ENCODE assay signal across 10 mouse cellular contexts in genomic region chr7:45343543-45343942, GRCm38 (mm10). TPM values are rescaled to one million over a fixed set of nuclear protein-coding genes. Genes with fewer than 3 reads are reported as not detected.
DNase-seq lines count a peak whose midpoint lies in the region; ATAC-seq and TF ChIP-seq lines count a peak whose summit lies in the region.
"Had no signal": no experiment of that assay in that cellular context is flagged by ENCODE, and none has a peak within 500 bp of the region (broad histone marks: within the 10 kb centered on the region; RNA-seq: fewer than 3 reads in every experiment).

No protein-coding gene starts in this region.

- no peak for ATAC-seq in midbrain, embryonic 11.5 days (ENCODE audit: low FRiP score)
- ATAC-seq in midbrain, embryonic 14.5 days (ENCODE audit: low FRiP score, low TSS enrichment) = no peak
- no peak for ATAC-seq in forebrain, embryonic 16.5 days

- H3K79me2 ChIP-seq in heart, adult 2 months (replicated peaks; ENCODE audit: control insufficient read depth, insufficient read depth, low read length) = no peaks in the 10 kb centered on the region

- 19% methylated on average over 13 of the region's 13 CpGs for WGBS in heart, adult 2 months
- 26% methylated on average over 13 of the region's 13 CpGs for WGBS in midbrain, embryonic 11.5 days
- whole genome bisulfite sequencing in midbrain, embryonic 14.5 days = 23% methylated on average over 13 of the region's 13 CpGs
- 36% methylated on average over 12 of the region's 13 CpGs for WGBS in forebrain, embryonic 16.5 days

- TF ChIP-seq CTCF in heart, adult 2 months (IDR thresholded peaks at IDR 0.05) = peak; percentile 23

- peaks cover 12% of the 10 kb centered on the region for H3K4me1 ChIP-seq in heart, adult 2 months (ENCODE audit: control insufficient read depth, insufficient read depth, low read length)
- peaks cover 15% of the 10 kb centered on the region for H3K4me1 ChIP-seq in midbrain, embryonic 11.5 days (ENCODE audit: control insufficient read depth, insufficient read depth, low read length)
- H3K4me1 ChIP-seq in midbrain, embryonic 14.5 days (ENCODE audit: control insufficient read depth, insufficient read depth, low read length) = peaks cover 22% of the 10 kb centered on the region
- H3K4me1 ChIP-seq in forebrain, embryonic 16.5 days (replicated peaks; ENCODE audit: control insufficient read depth, insufficient read depth, low read length) = peaks cover 25% of the 10 kb centered on the region

- H3K36me3 ChIP-seq in heart, adult 2 months (ENCODE audit: control insufficient read depth, insufficient read depth, low read length) = no peaks in the 10 kb centered on the region
- no peaks in the 10 kb centered on the region; the same call in 1 of the 2 replicates for H3K36me3 ChIP-seq in midbrain, embryonic 11.5 days (ENCODE audit: control insufficient read depth, insufficient read depth, low read length)
- peaks cover 43% of the 10 kb centered on the region for H3K36me3 ChIP-seq in midbrain, embryonic 14.5 days (ENCODE audit: control insufficient read depth, insufficient read depth, low read length)
- peaks cover 17% of the 10 kb centered on the region for H3K36me3 ChIP-seq in forebrain, embryonic 16.5 days (ENCODE audit: control insufficient read depth, insufficient read depth)

- no peak for TF ChIP-seq POLR2A in heart, adult 2 months (IDR thresholded peaks at IDR 0.05; ENCODE audit: insufficient read depth, low read depth, low read length)

- TF ChIP-seq EP300 in heart, adult 2 months (IDR thresholded peaks at IDR 0.05; ENCODE audit: insufficient read depth, low read depth, low read length) = no peak

- H3K9ac ChIP-seq in heart, adult 2 months (ENCODE audit: low read depth, low read length) = no peak overlapping the region
- H3K9ac ChIP-seq in midbrain, embryonic 11.5 days (ENCODE audit: low read length) = no peak overlapping the region
- H3K9ac ChIP-seq in midbrain, embryonic 14.5 days (replicated peaks; ENCODE audit: low read length) = no peak overlapping the region
- H3K9ac ChIP-seq in forebrain, embryonic 16.5 days (replicated peaks; ENCODE audit: low read depth, low read length) = no peak overlapping the region
- H3K9ac ChIP-seq: neural tube, embryonic 15.5 days had no signal

- intact Hi-C loops in heart, adult 2 months (cut with DNase I) = loop anchor here (5.0 kb wide), 1 partner anchor 36 kb away; no protein-coding TSS in a partner anchor

- H3K27ac ChIP-seq in heart, adult 2 months = no peak overlapping the region
- H3K27ac ChIP-seq in midbrain, embryonic 11.5 days (ENCODE audit: low read depth, low read length) = no peak overlapping the region
- no peak overlapping the region for H3K27ac ChIP-seq in midbrain, embryonic 14.5 days (replicated peaks; ENCODE audit: low read depth, low read length)
- no peak overlapping the region for H3K27ac ChIP-seq in forebrain, embryonic 16.5 days (ENCODE audit: low read length)
- H3K27ac ChIP-seq: neural tube, embryonic 15.5 days had no signal

- H3K27me3 ChIP-seq in heart, adult 2 months (ENCODE audit: control insufficient read depth, insufficient read depth, low read length) = no peaks in the 10 kb centered on the region
- H3K27me3 ChIP-seq in midbrain, embryonic 11.5 days (ENCODE audit: control insufficient read depth, insufficient read depth, low read length) = peaks cover 4% of the 10 kb centered on the region
- peaks cover 5% of the 10 kb centered on the region; the same call in 1 of the 2 replicates for H3K27me3 ChIP-seq in midbrain, embryonic 14.5 days (ENCODE audit: control insufficient read depth, insufficient read depth, low read length)
- H3K27me3 ChIP-seq in forebrain, embryonic 16.5 days (replicated peaks; ENCODE audit: control insufficient read depth, insufficient read depth, low read length) = no peaks in the 10 kb centered on the region

- DNase-seq in heart, adult 2 months = no peak
- DNase-seq in heart, adult 11 months = no peak
- peak; percentile 87 for DNase-seq in midbrain, embryonic 11.5 days (ENCODE audit: low spot score, missing footprints)
- DNase-seq in midbrain, embryonic 14.5 days = no peak
- DNase-seq in Muller cell, postnatal 12 days (ENCODE audit: inconsistent ontology term) = peak; percentile 19
- DNase-seq in thymus, postnatal 0 days (ENCODE audit: low spot score) = peak; percentile 28
- DNase-seq in adrenal gland, postnatal 36 days = no peak
- DNase-seq: lung, postnatal 4 days had no signal

- H3K4me2 ChIP-seq in midbrain, embryonic 11.5 days = no peak overlapping the region
- H3K4me2 ChIP-seq in midbrain, embryonic 14.5 days (ENCODE audit: low read length) = no peak overlapping the region
- H3K4me2 ChIP-seq in forebrain, embryonic 16.5 days (ENCODE audit: low read length) = no peak overlapping the region
- H3K4me2 ChIP-seq: neural tube, embryonic 15.5 days had no signal

- no peak overlapping the region for H3K4me3 ChIP-seq in heart, adult 2 months
- no peak overlapping the region for H3K4me3 ChIP-seq in midbrain, embryonic 11.5 days (ENCODE audit: low read depth, low read length)
- no peak overlapping the region for H3K4me3 ChIP-seq in midbrain, embryonic 14.5 days (replicated peaks; ENCODE audit: low read depth, low read length)
- no peak overlapping the region for H3K4me3 ChIP-seq in forebrain, embryonic 16.5 days (replicated peaks; ENCODE audit: low read length)
- H3K4me3 ChIP-seq: neural tube, embryonic 15.5 days had no signal

- no peaks in the 10 kb centered on the region for H3K9me3 ChIP-seq in midbrain, embryonic 11.5 days (ENCODE audit: control insufficient read depth, low read length)
- H3K9me3 ChIP-seq in midbrain, embryonic 14.5 days (ENCODE audit: control insufficient read depth, low read length) = no peaks in the 10 kb centered on the region
- no peaks in the 10 kb centered on the region for H3K9me3 ChIP-seq in forebrain, embryonic 16.5 days (ENCODE audit: control insufficient read depth, low read length)
- H3K9me3 ChIP-seq: neural tube, embryonic 15.5 days had no signal

RNA-seq across cellular contexts. Expression of gene Hrc, which starts 8.5 kb away (rescaled TPM):
- total RNA-seq in heart, adult 2 months (2021) = 1,000 to 10,000 TPM in 1 of 2 experiments, 100 to 1,000 TPM in 1; 863 to 1,007 TPM
- polyA plus RNA-seq in heart, adult 2 months (2012; rRNA removed) = 383 and 578 TPM in 2 replicates
- 0.11 and 0.19 TPM in 2 replicates for polyA plus RNA-seq in midbrain, embryonic 11.5 days (2014; fragmentation: Nextera tagmentation; extraction: Ambion mirVana)
- not detected in 2 replicates for polyA plus RNA-seq in midbrain, embryonic 14.5 days (2014; fragmentation: Nextera tagmentation; extraction: Ambion mirVana)
- 0.08 and 0.09 TPM in 2 replicates for polyA plus RNA-seq in thymus, postnatal 0 days (2015; fragmentation: Nextera tagmentation; extraction: Ambion mirVana)
- total RNA-seq in adrenal gland, postnatal 36 days (2021) = under 1 TPM in 1 of 2 experiments, not detected in 1; 0.13 TPM
- polyA plus RNA-seq in forebrain, embryonic 16.5 days (2015; fragmentation: Nextera tagmentation; extraction: Ambion mirVana) = 0.60 TPM in 1 of 2 replicates, not detected in the other

RNA-seq across cellular contexts. Expression of gene Trpm4, which starts 10.0 kb away (rescaled TPM):
- total RNA-seq in heart, adult 2 months (2021) = 10 to 100 TPM; 21.0 to 21.4 TPM
- 38.7 and 40.9 TPM in 2 replicates for polyA plus RNA-seq in heart, adult 2 months (2012; rRNA removed)
- polyA plus RNA-seq in midbrain, embryonic 11.5 days (2014; fragmentation: Nextera tagmentation; extraction: Ambion mirVana) = 4.4 and 6.1 TPM in 2 replicates
- 8.4 and 9.5 TPM in 2 replicates for polyA plus RNA-seq in midbrain, embryonic 14.5 days (2014; fragmentation: Nextera tagmentation; extraction: Ambion mirVana)
- 4.9 and 5.2 TPM in 2 replicates for polyA plus RNA-seq in thymus, postnatal 0 days (2015; fragmentation: Nextera tagmentation; extraction: Ambion mirVana)
- total RNA-seq in adrenal gland, postnatal 36 days (2021) = 1 to 10 TPM; 5.7 to 8.5 TPM
- 8.2 and 10.1 TPM in 2 replicates for polyA plus RNA-seq in forebrain, embryonic 16.5 days (2015; fragmentation: Nextera tagmentation; extraction: Ambion mirVana)

RNA-seq across cellular contexts. Expression of gene Ppfia3, which starts 23.3 kb away (rescaled TPM):
- total RNA-seq in heart, adult 2 months (2021) = under 1 TPM; 0.11 to 0.26 TPM
- polyA plus RNA-seq in heart, adult 2 months (2012; rRNA removed) = 0.09 and 0.14 TPM in 2 replicates
- 7.7 and 8.1 TPM in 2 replicates for polyA plus RNA-seq in midbrain, embryonic 11.5 days (2014; fragmentation: Nextera tagmentation; extraction: Ambion mirVana)
- polyA plus RNA-seq in midbrain, embryonic 14.5 days (2014; fragmentation: Nextera tagmentation; extraction: Ambion mirVana) = 26.9 and 28.0 TPM in 2 replicates
- 0.27 and 0.49 TPM in 2 replicates for polyA plus RNA-seq in thymus, postnatal 0 days (2015; fragmentation: Nextera tagmentation; extraction: Ambion mirVana)
- total RNA-seq in adrenal gland, postnatal 36 days (2021) = 1 to 10 TPM; 1.5 to 1.7 TPM
- polyA plus RNA-seq in forebrain, embryonic 16.5 days (2015; fragmentation: Nextera tagmentation; extraction: Ambion mirVana) = 16.1 and 19.7 TPM in 2 replicates

RNA-seq across cellular contexts. Expression of gene Lin7b, which starts 26.8 kb away (rescaled TPM):
- total RNA-seq in heart, adult 2 months (2021) = 1 to 10 TPM; 1.0 to 1.6 TPM
- polyA plus RNA-seq in heart, adult 2 months (2012; rRNA removed) = 2.3 and 3.4 TPM in 2 replicates
- polyA plus RNA-seq in midbrain, embryonic 11.5 days (2014; fragmentation: Nextera tagmentation; extraction: Ambion mirVana) = 0.75 and 1.2 TPM in 2 replicates
- polyA plus RNA-seq in midbrain, embryonic 14.5 days (2014; fragmentation: Nextera tagmentation; extraction: Ambion mirVana) = 11.6 and 26.5 TPM in 2 replicates
- 0.49 and 0.79 TPM in 2 replicates for polyA plus RNA-seq in thymus, postnatal 0 days (2015; fragmentation: Nextera tagmentation; extraction: Ambion mirVana)
- 1 to 10 TPM in 1 of 2 experiments, under 1 TPM in 1; 0.70 to 2.8 TPM for total RNA-seq in adrenal gland, postnatal 36 days (2021)
- 6.1 and 18.5 TPM in 2 replicates for polyA plus RNA-seq in forebrain, embryonic 16.5 days (2015; fragmentation: Nextera tagmentation; extraction: Ambion mirVana)

RNA-seq across cellular contexts. Expression of gene Snrnp70, which starts 52.0 kb away (rescaled TPM):
- total RNA-seq in heart, adult 2 months (2021) = 10 to 100 TPM; 85.0 to 99.5 TPM
- polyA plus RNA-seq in heart, adult 2 months (2012; rRNA removed) = 117 and 151 TPM in 2 replicates
- 62.0 and 70.9 TPM in 2 replicates for polyA plus RNA-seq in midbrain, embryonic 11.5 days (2014; fragmentation: Nextera tagmentation; extraction: Ambion mirVana)
- polyA plus RNA-seq in midbrain, embryonic 14.5 days (2014; fragmentation: Nextera tagmentation; extraction: Ambion mirVana) = 80.6 and 135 TPM in 2 replicates
- polyA plus RNA-seq in thymus, postnatal 0 days (2015; fragmentation: Nextera tagmentation; extraction: Ambion mirVana) = 198 and 222 TPM in 2 replicates
- total RNA-seq in adrenal gland, postnatal 36 days (2021) = 100 to 1,000 TPM; 223 to 308 TPM
- 206 and 215 TPM in 2 replicates for polyA plus RNA-seq in forebrain, embryonic 16.5 days (2015; fragmentation: Nextera tagmentation; extraction: Ambion mirVana)

Comparison
In these comparisons a context has a peak if more than half of its experiments do, and no peak if none do; other contexts are left out.
1. DNase-seq: peak in midbrain, embryonic 11.5 days (single experiment), Muller cell, postnatal 12 days (single experiment) and thymus, postnatal 0 days (single experiment); none in heart, adult 2 months (0 of 2), heart, adult 11 months (single experiment), midbrain, embryonic 14.5 days (single experiment) and adrenal gland, postnatal 36 days (0 of 2).
2. RNA of gene Hrc, which starts 8.5 kb away (polyA plus RNA-seq): 383 to 578 TPM in heart, adult 2 months; 0.11 to 0.19 TPM in midbrain, embryonic 11.5 days, 0.08 to 0.09 TPM in thymus, postnatal 0 days, not detected in midbrain, embryonic 14.5 days and 0.60 TPM in forebrain, embryonic 16.5 days; every median in the first group is over 100 times any median in the second.